Mouse (Mus musculus): Measurements from ENCODE around the gene Snupn. TPM values are rescaled to one million over a fixed set of nuclear protein-coding genes. Genes with fewer than 3 reads are reported as not detected.
"Not testable (repeated sequence)": the region's sequence is repeated elsewhere in the genome, so short reads cannot be mapped to it uniquely, and the experiment has no call there.

Gene Snupn
- polyA plus RNA-seq, 1 experiment from 2014 or later = 16.7 TPM

DNA sequence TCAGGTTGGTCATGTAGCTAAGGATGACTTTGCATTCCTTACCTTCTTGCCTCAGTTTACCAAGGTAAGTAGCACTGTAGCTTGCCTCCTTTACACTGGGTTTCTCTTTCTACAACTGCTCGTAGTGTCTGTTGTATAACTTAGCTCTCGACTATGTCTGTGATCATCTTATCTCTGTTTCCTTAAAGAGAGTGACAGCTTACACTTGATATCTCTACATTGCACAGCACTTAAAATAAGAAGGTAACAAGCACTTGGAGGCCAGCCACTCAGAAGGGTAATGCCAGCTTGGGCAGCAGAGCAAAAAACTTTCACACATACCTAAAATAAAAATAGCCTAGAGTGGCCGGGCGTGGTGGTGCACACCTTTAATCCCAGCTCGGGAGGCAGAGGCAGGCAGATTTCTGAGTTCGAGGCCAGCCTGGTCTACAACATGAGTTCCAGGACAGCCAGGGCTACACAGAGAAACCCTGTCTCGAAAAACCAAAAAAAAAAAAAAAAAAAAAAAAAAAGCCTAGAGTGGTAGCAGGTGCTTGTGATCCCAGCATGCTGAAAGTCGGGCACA is 23.4 kb downstream of the Snupn start:
- Histone ChIP-seq H3K9me3 (replicated peaks) (no peaks in the 10 kb centered on the region), H3K4me1 (replicated peaks) (no peaks in the 10 kb centered on the region), H3K27me3 (replicated peaks) (no peaks in the 10 kb centered on the region), H3K27ac (ENCODE audit: poor library complexity, severe bottlenecking) (no peak overlapping the region), H3K36me3 (peaks cover 19% of the 10 kb centered on the region), H3K9ac (no peak overlapping the region), H3K4me3 (no peak overlapping the region), H3K4me2 (no peak overlapping the region)
- 62% methylated on average over 8 of the region's 8 CpGs for WGBS
- no peak for ATAC-seq (ENCODE audit: insufficient number of reproducible peaks, low FRiP score)

DNA sequence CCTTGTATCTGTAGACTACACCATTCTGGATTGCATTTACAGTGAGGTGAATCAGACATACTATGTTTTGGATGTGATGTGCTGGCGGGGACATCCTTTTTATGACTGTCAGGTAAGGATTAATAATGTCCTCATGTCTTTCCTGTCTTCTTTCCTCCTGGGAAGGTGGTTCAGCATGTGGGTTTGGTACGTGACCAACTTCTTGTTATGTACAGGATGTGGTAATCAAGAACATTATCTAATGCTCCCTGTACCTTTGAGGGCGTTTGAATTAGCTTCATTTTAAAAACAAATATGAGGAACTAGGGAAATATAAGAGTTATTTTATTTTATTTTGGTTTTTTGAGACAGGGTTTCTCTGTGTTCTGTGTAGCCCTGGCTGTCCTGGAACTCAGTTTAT is 24.5 kb downstream of the Snupn start:
- Histone ChIP-seq H3K27ac (ENCODE audit: poor library complexity, severe bottlenecking) (no peak overlapping the region), H3K36me3 (peaks cover 24% of the 10 kb centered on the region), H3K27me3 (replicated peaks) (no peaks in the 10 kb centered on the region), H3K9ac (no peak overlapping the region), H3K4me3 (no peak overlapping the region), H3K4me1 (replicated peaks) (no peaks in the 10 kb centered on the region), H3K4me2 (no peak overlapping the region), H3K9me3 (replicated peaks) (no peaks in the 10 kb centered on the region)
- no peak for ATAC-seq (ENCODE audit: insufficient number of reproducible peaks, low FRiP score)
- WGBS = 72% methylated on average over 3 of the region's 3 CpGs

DNA sequence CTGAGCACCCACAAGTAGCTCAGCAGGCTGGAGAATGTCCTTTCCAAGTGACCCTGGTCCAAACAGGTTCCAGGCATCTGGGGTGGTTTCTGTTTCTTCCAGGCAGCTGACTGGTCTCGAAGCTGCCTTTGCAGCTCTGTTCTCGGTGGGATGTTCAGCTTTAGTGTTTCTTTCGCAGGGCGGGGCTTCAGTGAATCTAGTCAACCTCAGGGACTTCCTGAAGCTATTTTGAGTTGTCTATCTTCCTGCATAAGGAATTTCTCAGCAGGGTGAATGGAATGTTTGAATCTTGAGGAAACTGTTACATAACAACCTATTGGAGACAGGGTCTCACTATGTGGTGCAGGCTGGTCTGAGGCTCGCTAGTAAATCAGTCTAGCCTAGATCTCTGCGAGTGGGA is 29.5 kb downstream of the Snupn start:
- no peak overlapping the region for H3K9ac ChIP-seq
- ATAC-seq (ENCODE audit: insufficient number of reproducible peaks, low FRiP score) = no peak
- H3K27ac ChIP-seq (ENCODE audit: poor library complexity, severe bottlenecking) = no peak overlapping the region
- no peak overlapping the region for H3K4me2 ChIP-seq
- H3K9me3 ChIP-seq (replicated peaks) = no peaks in the 10 kb centered on the region
- 81% methylated on average over 6 of the region's 6 CpGs for WGBS
- H3K27me3 ChIP-seq (replicated peaks) = no peaks in the 10 kb centered on the region
- H3K4me1 ChIP-seq (replicated peaks) = peaks cover 4% of the 10 kb centered on the region; the same call in 1 of the 2 replicates
- H3K4me3 ChIP-seq = no peak overlapping the region
- peaks cover 36% of the 10 kb centered on the region for H3K36me3 ChIP-seq

DNA sequence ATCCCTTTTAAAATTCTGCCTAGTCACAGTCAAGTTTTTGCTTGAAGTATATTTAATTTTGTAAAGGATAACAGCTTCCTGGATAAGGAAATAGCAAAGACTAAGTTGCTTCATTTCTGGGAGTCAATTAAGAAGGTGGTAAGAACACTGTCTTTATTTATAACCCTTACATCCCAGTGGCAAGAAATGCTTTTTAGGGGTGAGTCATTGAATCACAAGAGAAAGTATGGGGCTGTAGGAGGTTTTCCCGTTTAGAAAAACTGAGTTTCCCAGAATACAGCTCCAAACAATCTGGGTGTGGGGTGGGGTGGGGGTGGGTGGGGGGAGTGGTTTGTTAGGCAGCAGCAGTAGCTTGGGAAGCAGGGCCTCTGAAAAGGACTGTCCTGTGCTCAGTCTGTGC is 30.8 kb downstream of the Snupn start:
- 39% methylated on average over 1 of the region's 1 CpGs for WGBS
- peaks cover 4% of the 10 kb centered on the region; the same call in 1 of the 2 replicates for H3K4me1 ChIP-seq (replicated peaks)
- H3K36me3 ChIP-seq = peaks cover 36% of the 10 kb centered on the region
- no peak overlapping the region for H3K4me2 ChIP-seq
- no peak overlapping the region for H3K27ac ChIP-seq (ENCODE audit: poor library complexity, severe bottlenecking)
- no peak overlapping the region for H3K9ac ChIP-seq
- no peaks in the 10 kb centered on the region for H3K27me3 ChIP-seq (replicated peaks)
- no peak for ATAC-seq (ENCODE audit: insufficient number of reproducible peaks, low FRiP score)
- H3K9me3 ChIP-seq (replicated peaks) = no peaks in the 10 kb centered on the region
- H3K4me3 ChIP-seq = no peak overlapping the region

DNA sequence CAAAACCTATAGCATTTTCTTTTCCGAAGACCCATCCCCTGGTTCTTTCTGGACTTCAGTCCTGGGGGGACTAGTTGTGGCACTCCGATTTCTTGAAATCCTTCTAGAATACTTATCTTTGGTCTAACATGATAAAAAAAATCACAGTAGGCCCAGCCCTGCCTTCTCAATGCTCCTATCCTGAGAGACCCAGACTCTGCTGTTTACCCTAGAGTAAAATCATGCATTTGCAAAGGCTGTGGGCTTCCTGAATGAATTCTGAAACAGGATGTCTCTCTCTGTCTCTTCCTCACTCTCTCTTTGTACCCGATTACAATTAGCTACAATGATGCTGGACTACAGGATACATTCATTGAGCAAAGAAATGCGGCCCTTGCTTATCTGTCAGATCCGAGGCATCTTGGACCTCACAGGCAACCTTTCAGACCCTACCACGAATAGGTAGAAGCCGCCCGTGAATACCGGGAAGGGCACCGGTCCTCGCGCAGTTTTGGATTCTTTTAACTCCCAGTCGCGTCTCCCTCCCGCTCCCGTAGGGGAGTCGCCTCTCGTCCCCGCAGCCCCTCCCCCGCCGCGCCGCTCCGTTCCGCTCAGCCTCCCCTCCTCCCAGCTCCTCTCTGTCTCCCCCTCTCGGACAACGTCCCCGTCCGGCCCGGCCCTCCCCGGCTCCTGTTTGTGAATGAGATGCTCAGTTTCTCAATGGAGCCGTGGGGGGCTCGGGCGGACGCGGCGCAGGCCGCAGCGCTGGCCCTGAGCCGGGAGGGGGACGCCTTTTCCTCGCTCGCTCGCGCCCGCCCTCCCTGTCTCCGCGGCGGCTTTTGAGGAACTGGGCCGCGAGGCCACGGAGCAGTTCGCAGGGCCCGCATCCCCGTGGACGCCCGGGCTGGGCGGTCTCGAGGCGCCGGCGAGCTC is 43.9 kb downstream of the Snupn start, which contains the start of gene Ptpn9:
TSS of gene Ptpn9 (plus strand) at position 638 of the 912 bp plus-strand sequence.
- ATAC-seq (ENCODE audit: insufficient number of reproducible peaks, low FRiP score) = peak; percentile 92
- Histone ChIP-seq H3K4me3 (peak within 1 kb of the TSS; percentile 97), H3K27me3 (replicated peaks) (no peaks in the 10 kb centered on the region), H3K9me3 (replicated peaks) (no peaks in the 10 kb centered on the region), H3K4me1 (replicated peaks) (peaks cover 7% of the 10 kb centered on the region; the same call in 1 of the 2 replicates), H3K27ac (ENCODE audit: poor library complexity, severe bottlenecking) (peak within 1 kb of the TSS; percentile 98), H3K36me3 (no peaks in the 10 kb centered on the region), H3K4me2 (peak within 1 kb of the TSS; percentile 80), H3K9ac (peak within 1 kb of the TSS; percentile 98)
- WGBS = 1% methylated on average over 62 of the region's 62 CpGs

DNA sequence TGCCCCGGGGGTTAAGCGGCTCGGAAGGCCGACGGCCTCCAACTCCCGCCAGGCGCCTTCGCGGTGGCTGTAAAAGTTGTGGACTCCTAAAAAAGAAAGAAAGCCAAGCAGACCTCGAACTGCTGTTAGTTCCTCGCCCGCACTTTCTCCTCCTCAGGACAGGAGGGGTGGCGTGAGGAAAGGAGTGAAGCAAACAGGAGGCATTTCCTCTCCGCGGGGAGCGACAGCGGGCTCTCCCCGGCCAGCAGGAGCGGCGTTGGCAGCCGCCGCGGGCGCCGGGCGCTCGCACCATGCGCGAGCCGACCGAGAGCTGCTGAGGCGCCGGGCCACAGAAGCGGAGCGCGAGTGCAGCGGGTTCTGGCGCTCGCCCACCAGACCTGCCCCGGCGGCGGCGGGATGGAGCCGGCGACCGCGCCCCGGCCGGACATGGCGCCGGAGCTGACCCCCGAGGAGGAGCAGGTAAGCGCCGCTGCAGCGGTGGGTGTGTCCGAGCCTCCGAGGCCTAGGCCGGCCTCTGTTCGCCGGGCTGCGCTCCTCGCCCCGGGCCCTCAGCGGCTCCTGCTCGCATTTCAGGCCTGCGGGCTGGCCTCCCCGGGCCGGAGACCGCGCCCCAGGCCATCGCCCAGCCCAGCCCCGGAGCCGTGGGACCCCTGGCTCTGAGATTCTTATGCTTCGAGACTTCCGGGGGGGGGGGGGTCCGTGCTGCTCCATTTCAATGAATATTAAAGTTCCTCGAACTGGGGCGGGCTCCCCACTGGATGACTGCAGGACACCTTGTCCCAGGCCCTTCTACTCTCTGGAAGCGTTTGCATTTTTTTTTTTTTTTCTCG is 44.7 kb downstream of the Snupn start:
- H3K4me3 ChIP-seq = peak overlapping the region; percentile 97
- peak; percentile 79 for ATAC-seq (ENCODE audit: insufficient number of reproducible peaks, low FRiP score)
- H3K9ac ChIP-seq = peak overlapping the region; percentile 98
- WGBS = under 1% methylated on average over 68 of the region's 80 CpGs
- H3K9me3 ChIP-seq (replicated peaks) = no peaks in the 10 kb centered on the region
- H3K4me2 ChIP-seq = peak overlapping the region; percentile 80
- H3K4me1 ChIP-seq (replicated peaks) = peaks cover 15% of the 10 kb centered on the region
- peak overlapping the region; percentile 98 for H3K27ac ChIP-seq (ENCODE audit: poor library complexity, severe bottlenecking)
- H3K36me3 ChIP-seq = no peaks in the 10 kb centered on the region
- no peaks in the 10 kb centered on the region for H3K27me3 ChIP-seq (replicated peaks)

DNA sequence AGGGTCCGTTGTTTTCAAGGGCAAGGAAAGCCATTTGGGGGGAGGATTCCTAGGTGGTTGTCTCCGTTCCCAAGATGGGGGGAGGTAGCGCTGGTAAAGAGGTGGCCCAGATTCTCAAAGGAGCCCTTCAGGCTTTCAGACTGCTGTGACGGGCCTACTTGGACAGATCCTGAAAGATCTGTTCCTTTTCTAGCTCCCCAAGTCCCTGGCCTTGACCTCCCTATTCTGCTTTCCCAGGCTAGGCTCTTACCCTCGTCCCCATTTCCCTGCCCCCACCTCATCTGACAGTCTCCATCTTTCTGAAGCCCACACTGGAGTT is 45.3 kb downstream of the Snupn start:
- Histone ChIP-seq H3K4me1 (replicated peaks) (peaks cover 15% of the 10 kb centered on the region), H3K36me3 (no peaks in the 10 kb centered on the region), H3K4me3 (peak overlapping the region; percentile 97), H3K9ac (peak overlapping the region; percentile 98), H3K4me2 (peak overlapping the region; percentile 80), H3K27ac (ENCODE audit: poor library complexity, severe bottlenecking) (peak overlapping the region; percentile 98), H3K9me3 (replicated peaks) (no peaks in the 10 kb centered on the region), H3K27me3 (replicated peaks) (no peaks in the 10 kb centered on the region)
- 0% methylated on average over 5 of the region's 5 CpGs for WGBS
- 0 out of 2 replicates have a peak, but pooled peaks have one; percentile 4 for ATAC-seq (ENCODE audit: insufficient number of reproducible peaks, low FRiP score)

DNA sequence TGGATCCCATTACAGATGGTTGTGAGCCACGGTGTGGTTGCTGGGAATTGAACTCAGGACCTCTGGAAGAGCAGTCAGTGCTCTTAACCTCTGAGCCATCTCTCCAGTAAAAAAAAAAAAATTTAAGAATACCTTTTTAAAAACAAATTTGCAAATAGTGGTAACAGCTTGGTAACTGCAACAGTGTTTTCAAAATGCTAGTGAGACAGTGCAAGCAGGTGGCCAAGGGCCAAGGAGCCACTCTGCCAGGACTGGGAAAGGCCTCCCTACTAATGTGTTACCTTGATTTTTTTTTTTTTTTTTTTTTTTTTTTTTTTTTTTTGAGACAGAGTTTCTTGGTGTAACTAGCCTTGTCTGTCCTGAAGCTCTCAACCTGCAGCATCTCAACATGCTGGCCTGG is 46.5 kb downstream of the Snupn start:
- H3K4me1 ChIP-seq (replicated peaks) = peaks cover 15% of the 10 kb centered on the region
- ATAC-seq (ENCODE audit: insufficient number of reproducible peaks, low FRiP score); H3K9me3 ChIP-seq (replicated peaks); H3K27ac ChIP-seq (ENCODE audit: poor library complexity, severe bottlenecking); H3K36me3 ChIP-seq; H3K27me3 ChIP-seq (replicated peaks); H3K4me2 ChIP-seq; H3K9ac ChIP-seq; H3K4me3 ChIP-seq: not testable (repeated sequence)
- WGBS = 81% methylated on average over 1 of the region's 1 CpGs

DNA sequence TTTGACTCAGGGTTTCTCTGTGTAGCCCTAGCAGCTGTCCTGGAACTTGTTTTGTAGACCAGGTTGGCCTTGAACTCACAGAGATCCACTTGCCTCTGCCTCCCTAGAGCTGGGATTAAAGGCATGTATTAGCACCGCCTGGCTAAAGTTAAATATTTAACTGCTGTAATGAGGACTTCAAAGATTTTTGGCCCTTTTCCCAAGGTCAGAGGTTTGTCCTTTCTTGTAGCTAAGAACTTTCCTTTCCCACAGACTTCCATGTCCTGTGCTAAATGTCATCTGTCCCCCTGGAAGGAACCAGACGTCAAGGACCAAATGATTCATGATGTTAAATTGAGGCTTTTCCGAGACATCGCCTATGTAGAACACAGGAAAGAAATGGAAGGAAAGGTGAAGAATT is 52.3 kb downstream of the Snupn start:
- Histone ChIP-seq H3K9ac (no peak overlapping the region), H3K27ac (ENCODE audit: poor library complexity, severe bottlenecking) (no peak overlapping the region), H3K4me2 (no peak overlapping the region), H3K4me1 (replicated peaks) (peaks cover 8% of the 10 kb centered on the region), H3K36me3 (peaks cover 16% of the 10 kb centered on the region), H3K4me3 (no peak overlapping the region), H3K9me3 (replicated peaks) (0 out of 2 replicates have a peak, but pooled peaks cover 8% of the 10 kb centered on the region), H3K27me3 (replicated peaks) (no peaks in the 10 kb centered on the region)
- 65% methylated on average over 4 of the region's 4 CpGs for WGBS
- no peak for ATAC-seq (ENCODE audit: insufficient number of reproducible peaks, low FRiP score)

DNA sequence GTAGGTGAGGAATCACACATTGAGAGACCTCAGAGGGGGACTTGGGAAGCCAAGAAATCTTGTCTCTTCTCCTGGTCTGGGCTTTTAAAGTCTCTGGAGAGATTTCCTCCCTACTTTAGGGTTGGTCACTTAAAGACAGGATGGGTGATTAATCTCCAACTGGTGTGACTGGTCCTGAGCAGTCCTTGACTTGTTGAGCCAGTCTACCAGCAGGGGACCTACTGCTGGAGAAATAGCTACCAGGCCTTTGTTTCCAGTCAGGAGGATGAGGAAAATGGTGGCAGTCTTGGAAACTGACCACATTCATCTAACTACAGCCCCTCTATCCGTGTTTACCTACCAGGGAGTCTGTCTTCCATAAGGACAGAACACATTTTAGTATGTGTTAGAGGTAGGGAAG is 61.7 kb downstream of the Snupn start:
- ATAC-seq (ENCODE audit: insufficient number of reproducible peaks, low FRiP score) = no peak
- 88% methylated on average over 1 of the region's 1 CpGs for WGBS
- peaks cover 21% of the 10 kb centered on the region for H3K36me3 ChIP-seq

DNA sequence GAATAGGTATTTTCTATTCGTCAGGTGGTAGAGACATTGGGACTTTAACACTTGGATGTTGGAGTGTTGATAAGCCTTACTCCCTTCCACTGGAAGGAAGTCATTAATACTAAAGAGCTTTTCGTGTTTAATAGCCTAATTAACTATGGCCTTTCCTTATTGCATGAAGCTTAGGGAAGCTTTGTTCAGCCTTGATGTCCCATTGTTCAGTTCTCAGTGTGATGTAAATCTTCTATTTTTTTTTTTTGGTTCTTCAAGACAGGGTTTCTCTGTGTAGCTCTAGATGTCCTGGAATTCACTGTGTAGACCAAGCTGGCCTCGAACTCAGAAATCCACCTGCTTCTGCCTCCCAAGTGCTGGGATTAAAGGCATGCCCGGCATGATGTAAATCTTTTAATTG is 62.2 kb downstream of the Snupn start:
- Histone ChIP-seq H3K36me3 (peaks cover 18% of the 10 kb centered on the region), H3K4me3 (no peak overlapping the region), H3K9me3 (replicated peaks) (0 out of 2 replicates have a peak, but pooled peaks cover 3% of the 10 kb centered on the region), H3K27ac (ENCODE audit: poor library complexity, severe bottlenecking) (no peak overlapping the region), H3K27me3 (replicated peaks) (no peaks in the 10 kb centered on the region), H3K4me2 (no peak overlapping the region), H3K9ac (no peak overlapping the region), H3K4me1 (replicated peaks) (no peaks in the 10 kb centered on the region)
- no peak for ATAC-seq (ENCODE audit: insufficient number of reproducible peaks, low FRiP score)
- WGBS = 87% methylated on average over 4 of the region's 4 CpGs

More for the DNA sequence above, 61.7 kb downstream of the Snupn start:
- no peak overlapping the region for H3K4me2 ChIP-seq
- no peaks in the 10 kb centered on the region for H3K4me1 ChIP-seq (replicated peaks)
- H3K4me3 ChIP-seq = no peak overlapping the region
- 0 out of 2 replicates have a peak, but pooled peaks cover 5% of the 10 kb centered on the region for H3K9me3 ChIP-seq (replicated peaks)
- H3K9ac ChIP-seq = no peak overlapping the region
- H3K27ac ChIP-seq (ENCODE audit: poor library complexity, severe bottlenecking) = no peak overlapping the region
- no peaks in the 10 kb centered on the region for H3K27me3 ChIP-seq (replicated peaks)
